Mouse (Mus musculus) kidney, adult 2 months (tissue): ENCODE results near the gene Vwce. TPM values are rescaled to one million over a fixed set of nuclear protein-coding genes. Genes with fewer than 3 reads are reported as not detected.

Experiments
- DNase-seq: peaks from one replicate; pipeline ENCODE4 v3.0.0; 2021
- H3K27ac ChIP-seq: fragments of 200-500 bp; 2 replicates; pipeline ENCODE4 v1.5.1; 2012; ENCODE audit warnings: low read depth, low read length, control low read depth, inconsistent platforms; ENCODE audit not compliant: insufficient read depth
- H3K27me3 ChIP-seq: fragments of 200-500 bp; replicated peaks from 2 replicates; pipeline ENCODE4 v1.6.1; 2012; ENCODE audit warnings: mild to moderate bottlenecking, moderate library complexity, low read length, inconsistent platforms; ENCODE audit not compliant: control insufficient read depth, insufficient read depth
- H3K36me3 ChIP-seq: fragments of 200-500 bp; 2 replicates; pipeline ENCODE4 v1.6.1; 2012; ENCODE audit warnings: mild to moderate bottlenecking, moderate library complexity, low read length, inconsistent platforms; ENCODE audit not compliant: control insufficient read depth, insufficient read depth
- H3K4me1 ChIP-seq: fragments of 200-500 bp; 2 replicates; pipeline ENCODE4 v1.6.1; 2011; ENCODE audit warnings: low read length; ENCODE audit not compliant: control insufficient read depth, insufficient read depth
- H3K4me3 ChIP-seq: fragments of 200-500 bp; 2 replicates; pipeline ENCODE4 v1.5.1; 2011; ENCODE audit warnings: mild to moderate bottlenecking, low read depth, low read length, control low read depth; ENCODE audit not compliant: insufficient read depth
- CTCF ChIP-seq: fragments of 200-500 bp; conservative IDR thresholded peaks from 2 replicates; pipeline ENCODE4 v1.5.1; 2011; ENCODE audit warnings: low read depth, mild to moderate bottlenecking, control low read depth, low read length, moderate library complexity, mixed read lengths; ENCODE audit not compliant: insufficient read depth, insufficient read length
- POLR2A ChIP-seq: fragments of 200-500 bp; IDR thresholded peaks from one replicate; pipeline ENCODE4 v1.6.1; 2011; ENCODE audit warnings: low read depth, low read length, control low read depth
- WGBS: fragments of 180-500 bp; shearing (Covaris S2); methylation state at CpG from one replicate; pipeline ENCODE4 v1.1.7; 2018; 5-methylcytosine and 5-hydroxymethylcytosine counted together
- polyA plus RNA-seq: library from polyadenylated mRNA; depleted of rRNA; stranded (reverse); fragments of >200 nt; gene quantifications from 2 replicates; pipeline ENCODE4 v1.2.3, GENCODE M21; 2012

Vwce gene
- polyA plus RNA-seq, 1 experiment = 15.3 TPM

DNA sequence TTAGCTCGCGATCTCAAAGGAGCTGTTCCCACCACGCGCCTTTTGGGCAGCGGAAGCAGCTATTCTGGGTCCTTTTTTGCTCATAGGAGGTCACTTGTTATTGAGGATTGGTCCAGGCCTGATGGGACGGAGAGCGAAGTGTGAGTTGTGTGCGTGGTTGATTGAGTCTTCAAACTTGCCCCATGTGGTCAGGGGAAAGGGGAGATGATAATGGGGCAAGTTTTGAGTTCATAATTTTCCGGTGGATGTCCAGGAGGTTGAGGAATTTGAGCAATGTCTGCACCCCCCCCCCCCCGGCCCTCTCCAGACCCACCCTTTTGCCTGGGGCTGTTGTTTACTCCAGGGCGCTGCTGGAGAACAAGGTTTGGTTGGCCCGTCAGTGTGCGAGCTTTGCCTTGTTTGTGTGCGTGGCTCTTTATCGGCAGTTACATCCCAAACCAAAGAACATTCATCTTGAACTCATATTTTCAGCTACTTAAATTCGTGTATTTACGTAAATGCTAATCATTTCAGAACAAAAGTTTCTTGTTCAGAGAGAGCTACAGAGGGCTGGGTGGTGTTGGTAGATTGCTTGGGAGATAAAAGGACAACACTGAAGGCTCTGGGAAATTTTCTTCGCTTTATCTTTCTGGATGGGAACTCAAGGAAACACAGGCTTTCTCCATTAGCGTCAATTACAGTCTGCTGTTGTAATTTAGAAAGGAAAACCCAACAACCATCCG is 28.0 kb upstream of the Vwce start:
- H3K27ac ChIP-seq = peak overlapping the region; percentile 78
- 4% methylated on average over 20 of the region's 20 CpGs for WGBS
- peak overlapping the region; percentile 93 for H3K4me3 ChIP-seq
- peaks cover 3% of the 10 kb centered on the region for H3K36me3 ChIP-seq
- no peaks in the 10 kb centered on the region for H3K27me3 ChIP-seq
- H3K4me1 ChIP-seq = peaks cover 13% of the 10 kb centered on the region; the same call in 1 of the 2 replicates
- peak; percentile 26 for DNase-seq
- TF ChIP-seq CTCF (no peak), POLR2A (no peak)

DNA sequence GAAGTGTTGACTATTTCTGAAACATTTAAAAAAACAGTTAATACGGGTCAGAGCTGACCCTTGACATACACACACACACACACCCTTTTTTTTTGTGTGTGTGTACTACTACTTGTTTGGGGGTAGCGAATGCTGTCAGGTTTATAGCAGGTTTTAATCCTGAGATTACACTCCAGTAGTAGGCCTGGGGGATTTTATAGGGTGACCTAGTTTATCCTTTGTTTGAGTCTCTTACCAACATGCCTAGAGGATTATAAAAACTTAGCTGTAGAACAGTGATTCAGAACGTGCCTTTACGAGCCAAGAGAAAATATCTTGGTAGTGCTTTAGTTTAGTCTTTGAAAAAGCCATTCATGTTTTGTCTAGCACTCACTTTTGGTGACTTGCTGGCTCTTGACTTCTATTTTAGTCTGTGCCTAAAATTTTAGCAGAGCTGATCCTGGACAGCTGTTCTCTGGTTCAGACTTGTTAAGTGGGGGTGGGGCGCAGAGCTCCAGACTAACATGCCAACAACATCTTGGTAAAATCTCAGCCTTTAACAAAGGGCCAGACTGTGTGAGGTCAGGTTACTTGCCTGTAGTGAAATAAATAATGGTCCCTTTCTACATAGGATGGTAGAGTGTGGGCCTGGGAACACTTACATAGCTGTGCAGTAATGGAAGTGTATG is 25.3 kb upstream of the Vwce start:
- H3K36me3 ChIP-seq = peaks cover 9% of the 10 kb centered on the region
- H3K4me1 ChIP-seq = peaks cover 8% of the 10 kb centered on the region; the same call in 1 of the 2 replicates
- H3K4me3 ChIP-seq = no peak overlapping the region
- 77% methylated on average over 5 of the region's 5 CpGs for WGBS
- no peak overlapping the region for H3K27ac ChIP-seq
- no peak for DNase-seq
- H3K27me3 ChIP-seq = no peaks in the 10 kb centered on the region
- TF ChIP-seq CTCF (no peak), POLR2A (no peak)

GRCm38 (mm10) chr19:10634872-10635318 is 882 bp downstream of the Vwce start:
- TF ChIP-seq POLR2A (no peak), CTCF (no peak)
- WGBS = 4% methylated on average over 21 of the region's 21 CpGs
- DNase-seq = peak; percentile 84
- peak overlapping the region; percentile 51 for H3K4me3 ChIP-seq
- no peaks in the 10 kb centered on the region for H3K36me3 ChIP-seq
- 0 out of 2 replicates have a peak, but pooled peaks cover 4% of the 10 kb centered on the region for H3K4me1 ChIP-seq
- H3K27ac ChIP-seq = peak overlapping the region; percentile 76
- H3K27me3 ChIP-seq = no peaks in the 10 kb centered on the region

DNA sequence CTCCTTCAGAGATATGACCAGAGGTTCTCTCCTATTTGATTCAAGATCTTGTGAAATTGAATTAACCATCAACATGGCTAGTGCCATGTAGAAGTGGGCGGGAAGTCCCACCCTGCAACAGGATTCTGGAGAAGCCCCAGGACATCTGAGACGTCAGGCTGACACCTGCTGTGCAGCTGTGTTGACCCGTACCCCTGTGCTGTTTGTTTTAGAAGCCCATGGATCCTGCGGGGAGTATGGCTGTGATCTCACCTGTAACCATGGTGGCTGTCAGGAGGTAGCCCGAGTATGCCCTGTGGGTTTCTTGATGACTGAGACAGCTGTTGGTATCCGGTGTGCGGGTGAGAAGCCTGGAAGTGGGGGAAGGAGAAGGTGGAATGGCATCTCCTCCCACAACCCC is 3.8 kb downstream of the Vwce start:
- TF ChIP-seq CTCF (no peak), POLR2A (no peak)
- Histone ChIP-seq H3K4me3 (no peak overlapping the region), H3K4me1 (0 out of 2 replicates have a peak, but pooled peaks cover 4% of the 10 kb centered on the region), H3K27me3 (no peaks in the 10 kb centered on the region), H3K27ac (no peak overlapping the region), H3K36me3 (no peaks in the 10 kb centered on the region)
- no peak for DNase-seq
- WGBS = 51% methylated on average over 7 of the region's 7 CpGs

- DNase-seq = no peak
- 18% methylated on average over 5 of the region's 5 CpGs for WGBS
- Histone ChIP-seq H3K27me3 (no peaks in the 10 kb centered on the region), H3K4me3 (no peak overlapping the region), H3K4me1 (0 out of 2 replicates have a peak, but pooled peaks cover 2% of the 10 kb centered on the region), H3K27ac (no peak overlapping the region), H3K36me3 (no peaks in the 10 kb centered on the region)
- no peak for TF ChIP-seq CTCF
- TF ChIP-seq POLR2A = no peak
Observed at GRCm38 (mm10) chr19:10640080-10640479, 6.1 kb downstream of the Vwce start.

DNA sequence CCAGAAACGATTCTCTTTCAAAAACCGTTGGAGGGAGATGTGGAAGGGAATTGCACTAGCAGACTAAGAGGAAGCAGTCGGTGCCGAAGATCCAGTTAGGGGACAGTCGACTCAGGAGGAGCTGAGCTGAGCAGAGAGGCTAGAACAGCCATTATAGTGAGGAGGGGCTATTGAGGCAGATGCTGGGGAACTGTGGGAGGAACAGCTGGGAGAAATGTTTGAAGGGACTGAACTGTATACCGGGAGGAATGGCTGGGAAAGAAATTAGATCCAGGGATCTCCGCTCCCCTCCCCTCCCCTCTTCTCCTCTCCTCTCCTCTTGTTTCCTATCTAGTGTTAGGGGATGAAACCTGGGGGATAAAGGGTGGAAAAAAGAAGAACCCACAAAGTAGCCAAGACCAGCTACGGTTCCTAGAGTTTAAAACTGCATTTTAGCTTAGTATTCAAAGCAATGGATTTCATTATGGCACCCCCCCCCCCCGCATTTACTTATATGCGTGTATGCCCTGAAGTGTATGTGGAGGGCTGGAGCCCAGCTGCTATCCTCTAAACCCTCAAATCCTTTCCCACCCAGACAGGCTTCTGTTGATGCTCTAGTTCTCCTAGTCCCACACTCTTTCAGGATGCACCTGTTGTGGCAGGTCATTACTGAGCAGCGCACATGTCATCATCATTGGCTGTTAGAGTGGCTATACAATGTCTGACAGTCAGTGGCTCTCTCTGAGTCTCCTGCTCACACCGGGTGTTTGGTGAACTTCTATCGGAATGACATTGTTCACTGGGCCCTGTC is 6.8 kb downstream of the Vwce start:
- 52% methylated on average over 13 of the region's 13 CpGs for WGBS
- H3K27ac ChIP-seq = no peak overlapping the region
- DNase-seq = no peak
- no peak overlapping the region for H3K4me3 ChIP-seq
- no peaks in the 10 kb centered on the region for H3K27me3 ChIP-seq
- H3K4me1 ChIP-seq = no peaks in the 10 kb centered on the region
- no peaks in the 10 kb centered on the region for H3K36me3 ChIP-seq
- TF ChIP-seq CTCF (no peak), POLR2A (no peak)
